Mouse (Mus musculus) stomach, postnatal 0 days (tissue): Measurements from ENCODE around the gene Rhpn2.

ENCODE experiments used
- CTCF ChIP-seq: IDR thresholded peaks from 2 replicates; pipeline ENCODE4 v1.5.1; 2016; ENCODE audit warnings: antibody characterized with exemption, low read depth, mild to moderate bottlenecking, moderate library complexity
- EP300 ChIP-seq: optimal IDR thresholded peaks from 2 replicates; pipeline ENCODE3; 2016; ENCODE audit warnings: antibody characterized with exemption

GRCm38 (mm10) chr7:35362868-35363267, 28.9 kb downstream of the Rhpn2 start:
- TF ChIP-seq CTCF, result no peak
- no peak for TF ChIP-seq EP300
